Mouse (Mus musculus): Measurements from ENCODE around the gene Gjb1. TPM values are rescaled to one million over a fixed set of nuclear protein-coding genes. Genes with fewer than 3 reads are reported as not detected.

The Gjb1 gene
- polyA plus RNA-seq, 1 experiment from 2014 or later = 40.7 TPM

DNA sequence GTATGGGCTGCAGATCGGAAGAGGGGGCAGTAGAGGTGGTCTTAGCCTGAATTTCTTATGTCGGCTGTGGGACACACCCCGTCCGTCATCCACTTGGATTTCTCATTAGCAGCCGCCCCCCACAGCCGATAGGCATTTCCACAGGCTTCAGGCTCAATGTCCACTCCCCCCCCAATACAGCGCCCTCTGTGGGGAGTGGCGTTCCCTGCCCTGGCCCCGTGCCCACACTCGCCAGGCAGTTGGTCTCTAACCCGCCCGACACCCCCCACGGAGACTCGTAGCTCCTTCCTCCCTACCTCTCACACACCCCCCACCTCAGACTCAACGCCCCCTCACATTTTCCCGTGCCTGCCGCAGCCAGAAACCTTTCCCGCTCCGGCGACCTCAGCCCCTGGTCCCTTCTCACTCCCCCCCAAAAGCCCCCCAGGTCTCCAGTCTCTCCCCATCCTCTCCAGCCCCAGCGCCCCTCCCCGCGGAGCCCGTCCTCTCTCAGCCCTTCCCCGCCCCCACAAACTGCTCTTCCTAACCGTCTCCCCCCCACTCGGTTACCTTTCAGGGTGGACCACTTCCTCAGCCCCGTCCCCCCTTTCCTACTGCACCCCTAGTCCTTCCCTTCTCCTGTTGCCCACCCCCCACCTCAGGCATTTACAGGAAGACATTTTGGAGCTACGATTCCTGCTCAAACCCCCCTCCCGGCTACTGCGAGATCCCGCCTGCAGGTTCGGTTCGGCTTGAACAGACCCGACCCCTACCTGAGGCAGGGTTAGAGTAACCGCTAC lies 43.0 kb downstream of the Gjb1 start:
- peak; percentile 4; the same call in 1 of the 2 replicates for ATAC-seq
- WGBS (ENCODE audit: insufficient replicate concordance) = 14% methylated on average over 32 of the region's 36 CpGs

GRCm38 (mm10) chrX:101419725-101420699 lies 43.8 kb downstream of the Gjb1 start:
- 6% methylated on average over 54 of the region's 54 CpGs for WGBS (ENCODE audit: insufficient replicate concordance)

More for the DNA sequence above, 43.0 kb downstream of the Gjb1 start:
- Histone ChIP-seq H3K9me3 (replicated peaks) (no peaks in the 10 kb centered on the region), H3K27ac (peak overlapping the region; percentile 27; the same call in 1 of the 2 replicates), H3K4me3 (peak overlapping the region; percentile 67), H3K36me3 (peaks cover 8% of the 10 kb centered on the region), H3K9ac (peak overlapping the region; percentile 71), H3K4me1 (peaks cover 24% of the 10 kb centered on the region), H3K4me2 (peak overlapping the region; percentile 71), H3K27me3 (replicated peaks) (peaks cover 10% of the 10 kb centered on the region; the same call in 1 of the 2 replicates)

DNA sequence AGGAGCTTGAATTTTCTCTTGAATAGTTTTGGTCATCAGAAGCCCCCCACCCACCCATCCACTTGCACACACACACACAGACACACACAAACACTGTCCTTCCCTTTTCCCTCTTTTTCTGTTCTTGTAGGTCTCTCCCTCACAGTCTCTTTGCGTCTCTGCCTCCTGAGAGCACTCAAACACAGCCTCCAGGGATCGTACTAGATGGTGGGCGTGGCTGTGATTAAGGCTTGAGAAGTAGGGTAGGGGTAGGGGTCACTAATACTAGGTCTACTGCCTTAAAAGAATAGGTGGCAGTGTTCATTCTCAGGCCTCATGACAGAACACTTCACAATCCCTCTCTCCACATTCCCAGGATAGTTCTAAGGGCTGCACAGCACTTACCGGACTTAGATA lies 44.5 kb downstream of the Gjb1 start, which contains the start of gene Zmym3:
TSS of gene Zmym3 (minus strand) at position 150 of the 396 bp plus-strand sequence.
- Histone ChIP-seq H3K9ac (peak within 1 kb of the TSS; percentile 71), H3K9me3 (replicated peaks) (no peaks in the 10 kb centered on the region), H3K36me3 (no peaks in the 10 kb centered on the region), H3K27ac (peak within 1 kb of the TSS; percentile 54; the same call in 1 of the 2 replicates), H3K27me3 (replicated peaks) (peaks cover 4% of the 10 kb centered on the region; the same call in 1 of the 2 replicates), H3K4me2 (peak within 1 kb of the TSS; percentile 71), H3K4me3 (peak within 1 kb of the TSS; percentile 67), H3K4me1 (peaks cover 24% of the 10 kb centered on the region)
- ATAC-seq = no peak
- 35% methylated on average over 4 of the region's 4 CpGs for WGBS (ENCODE audit: insufficient replicate concordance)

More at GRCm38 (mm10) chrX:101419725-101420699, 43.8 kb downstream of the Gjb1 start:
- Histone ChIP-seq H3K4me3 (peak overlapping the region; percentile 67), H3K9ac (peak overlapping the region; percentile 71), H3K4me1 (peaks cover 24% of the 10 kb centered on the region), H3K36me3 (0 out of 2 replicates have a peak, but pooled peaks cover 2% of the 10 kb centered on the region), H3K4me2 (peak overlapping the region; percentile 71), H3K27ac (peak overlapping the region; percentile 54; the same call in 1 of the 2 replicates), H3K9me3 (replicated peaks) (no peaks in the 10 kb centered on the region), H3K27me3 (replicated peaks) (peaks cover 10% of the 10 kb centered on the region; the same call in 1 of the 2 replicates)
- ATAC-seq = peak; percentile 92

- Histone ChIP-seq H3K36me3 (no peaks in the 10 kb centered on the region), H3K4me1 (peaks cover 27% of the 10 kb centered on the region), H3K9me3 (replicated peaks) (no peaks in the 10 kb centered on the region), H3K4me2 (no peak overlapping the region), H3K27me3 (replicated peaks) (peaks cover 4% of the 10 kb centered on the region; the same call in 1 of the 2 replicates), H3K4me3 (no peak overlapping the region), H3K27ac (no peak overlapping the region), H3K9ac (no peak overlapping the region)
- WGBS (ENCODE audit: insufficient replicate concordance) = 77% methylated on average over 2 of the region's 2 CpGs
- ATAC-seq = no peak
These were observed 47.3 kb downstream of the Gjb1 start for GRCm38 (mm10) chrX:101423462-101423861.

DNA sequence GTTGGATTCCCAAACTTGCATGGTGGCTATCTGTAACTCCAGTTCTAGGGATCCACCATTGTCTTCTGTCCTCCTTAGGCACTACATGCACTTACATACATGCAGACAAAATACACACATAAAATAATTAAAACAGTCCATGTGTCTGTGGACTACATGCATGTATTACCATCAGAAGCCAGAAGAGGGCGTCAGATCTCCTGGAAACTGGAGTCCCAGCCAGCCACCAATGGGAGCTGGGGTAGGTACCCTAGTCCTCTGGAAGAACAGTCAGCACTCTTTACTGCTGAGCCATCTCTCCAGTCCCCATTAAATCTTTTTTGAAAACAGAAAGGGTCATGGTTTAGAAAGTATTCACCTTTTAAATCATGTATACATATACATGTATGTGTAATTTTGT lies 51.6 kb downstream of the Gjb1 start:
- Histone ChIP-seq H3K9ac (no peak overlapping the region), H3K4me1 (peaks cover 21% of the 10 kb centered on the region), H3K9me3 (replicated peaks) (no peaks in the 10 kb centered on the region), H3K4me2 (peak overlapping the region; percentile 67; the same call in 1 of the 2 replicates), H3K27ac (peak overlapping the region; percentile 90; the same call in 1 of the 2 replicates), H3K36me3 (peaks cover 16% of the 10 kb centered on the region), H3K4me3 (no peak overlapping the region), H3K27me3 (replicated peaks) (no peaks in the 10 kb centered on the region)
- no peak for ATAC-seq
- 0% methylated on average over 1 of the region's 1 CpGs for WGBS (ENCODE audit: insufficient replicate concordance)

GRCm38 (mm10) chrX:101428785-101429141 lies 52.6 kb downstream of the Gjb1 start:
- no peaks in the 10 kb centered on the region for H3K27me3 ChIP-seq (replicated peaks)
- H3K9me3 ChIP-seq (replicated peaks) = no peaks in the 10 kb centered on the region
- H3K27ac ChIP-seq = peak overlapping the region; percentile 90
- H3K4me1 ChIP-seq = peaks cover 21% of the 10 kb centered on the region
- H3K9ac ChIP-seq = peak overlapping the region; percentile 61
- peak overlapping the region; percentile 74 for H3K4me3 ChIP-seq
- peak overlapping the region; percentile 67 for H3K4me2 ChIP-seq
- ATAC-seq = no peak
- 24% methylated on average over 7 of the region's 7 CpGs for WGBS (ENCODE audit: insufficient replicate concordance)
- peaks cover 24% of the 10 kb centered on the region for H3K36me3 ChIP-seq

GRCm38 (mm10) chrX:101429142-101429949 lies 53.2 kb downstream of the Gjb1 start, which contains the start of gene Nono:
Nono (plus strand) TSS chrX:101429318.
- H3K4me3 ChIP-seq = peak within 1 kb of the TSS; percentile 74
- peaks cover 21% of the 10 kb centered on the region for H3K4me1 ChIP-seq
- H3K27ac ChIP-seq = peak within 1 kb of the TSS; percentile 90
- H3K9me3 ChIP-seq (replicated peaks) = no peaks in the 10 kb centered on the region
- ATAC-seq = peak; percentile 91
- peak within 1 kb of the TSS; percentile 83 for H3K9ac ChIP-seq
- 15% methylated on average over 51 of the region's 51 CpGs for WGBS (ENCODE audit: insufficient replicate concordance)
- H3K4me2 ChIP-seq = peak within 1 kb of the TSS; percentile 67
- H3K36me3 ChIP-seq = peaks cover 27% of the 10 kb centered on the region
- no peaks in the 10 kb centered on the region for H3K27me3 ChIP-seq (replicated peaks)

GRCm38 (mm10) chrX:101429976-101430375 lies 53.8 kb downstream of the Gjb1 start:
- Histone ChIP-seq H3K9ac (peak overlapping the region; percentile 83), H3K27ac (peak overlapping the region; percentile 90), H3K36me3 (peaks cover 32% of the 10 kb centered on the region), H3K4me3 (peak overlapping the region; percentile 74), H3K4me1 (peaks cover 21% of the 10 kb centered on the region), H3K9me3 (replicated peaks) (no peaks in the 10 kb centered on the region), H3K4me2 (peak overlapping the region; percentile 67), H3K27me3 (replicated peaks) (no peaks in the 10 kb centered on the region)
- 17% methylated on average over 14 of the region's 14 CpGs for WGBS (ENCODE audit: insufficient replicate concordance)
- peak; percentile 53 for ATAC-seq

Other genes with a start within 250 kb of the Gjb1 start
- gene Snx12, start 153.8 kb upstream of the Gjb1 start, polyA plus RNA-seq (2016; fragmentation: Nextera tagmentation; extraction: Ambion mirVana) = 22.0 and 23.0 TPM in 2 replicates
- 1.2 and 1.4 TPM in 2 replicates for gene Foxo4, start 121.8 kb upstream of the Gjb1 start, polyA plus RNA-seq (2016; fragmentation: Nextera tagmentation; extraction: Ambion mirVana)
- gene Gm614, start 112.4 kb upstream of the Gjb1 start, polyA plus RNA-seq (2016; fragmentation: Nextera tagmentation; extraction: Ambion mirVana) = not detected in 2 replicates
- gene Il2rg, start 108.1 kb upstream of the Gjb1 start, polyA plus RNA-seq (2016; fragmentation: Nextera tagmentation; extraction: Ambion mirVana) = 11.9 and 12.2 TPM in 2 replicates
- gene Gm20489, start 107.4 kb upstream of the Gjb1 start, polyA plus RNA-seq (2016; fragmentation: Nextera tagmentation; extraction: Ambion mirVana) = not detected in 2 replicates
- 24.8 and 28.5 TPM in 2 replicates for gene Med12, start 102.3 kb upstream of the Gjb1 start, polyA plus RNA-seq (2016; fragmentation: Nextera tagmentation; extraction: Ambion mirVana)
- gene Nlgn3, start 77.2 kb upstream of the Gjb1 start, polyA plus RNA-seq (2016; fragmentation: Nextera tagmentation; extraction: Ambion mirVana) = 0.08 and 0.20 TPM in 2 replicates
- 9.4 and 10.9 TPM in 2 replicates for gene Zmym3, start 44.5 kb downstream of the Gjb1 start, polyA plus RNA-seq (2016; fragmentation: Nextera tagmentation; extraction: Ambion mirVana)
- gene Nono, start 52.9 kb downstream of the Gjb1 start, polyA plus RNA-seq (2016; fragmentation: Nextera tagmentation; extraction: Ambion mirVana) = 193 and 200 TPM in 2 replicates
- gene Itgb1bp2, start 72.7 kb downstream of the Gjb1 start, polyA plus RNA-seq (2016; fragmentation: Nextera tagmentation; extraction: Ambion mirVana) = 1.2 and 1.3 TPM in 2 replicates
- 11.7 and 13.9 TPM in 2 replicates for gene Taf1, start 156.4 kb downstream of the Gjb1 start, polyA plus RNA-seq (2016; fragmentation: Nextera tagmentation; extraction: Ambion mirVana)

Data from liver, embryonic 12.5 days (tissue).